Mouse (Mus musculus): ENCODE measurements around the gene Krtap9-3.

- TF ChIP-seq MAFK (IDR thresholded peaks at IDR 0.05; ENCODE audit: insufficient read depth, low read depth, low read length) = no peak
- TF ChIP-seq CHD2 (IDR thresholded peaks at IDR 0.05; ENCODE audit: low read depth, low read length) = no peak
These were observed 30.2 kb upstream of the Krtap9-3 start, which contains the start of gene Krtap4-1 for GRCm38 (mm10) chr11:99628138-99628537.
